ENCODE assay signal across 1 mouse cellular context in the genomic region with DNA sequence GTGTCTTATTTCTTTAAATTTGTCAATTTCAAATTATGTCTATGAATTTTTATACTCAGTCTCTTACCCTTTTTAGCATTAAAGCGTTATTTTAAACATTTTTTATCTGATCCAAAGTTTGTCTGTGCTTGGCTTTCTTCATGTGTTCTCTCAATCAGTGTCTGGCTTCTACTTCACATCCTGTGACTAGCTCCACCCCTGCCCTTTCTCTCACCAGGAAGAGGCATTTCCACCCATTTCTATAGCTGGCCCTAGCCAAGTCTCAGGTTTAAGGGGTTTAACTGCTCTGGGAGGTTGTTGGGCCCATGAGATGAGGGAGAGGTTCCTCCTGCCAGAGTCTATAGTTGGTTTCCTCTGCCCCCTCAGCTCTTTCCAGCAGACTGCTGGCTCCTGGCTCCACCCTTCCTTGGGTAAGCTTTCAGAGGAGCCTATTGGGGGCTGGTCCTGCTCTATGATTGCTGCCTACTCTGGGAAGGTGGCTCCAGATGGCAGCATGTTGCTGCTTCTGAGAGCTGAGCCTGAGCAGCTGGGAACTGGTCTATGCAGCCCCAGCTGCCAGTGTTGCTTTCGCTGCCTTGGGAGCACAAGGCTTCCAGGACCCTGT.
TF ChIP-seq lines count a peak whose summit lies in the region.

No protein-coding gene starts in this region.

TF ChIP-seq in MEL, 35 proteins besides CTCF, POLR2A, EP300 and RAD21:
- TF ChIP-seq MYC (IDR thresholded peaks at IDR 0.05; ENCODE audit: low read depth, low read length): no peak
- TF ChIP-seq E2F4 (IDR thresholded peaks at IDR 0.05; ENCODE audit: borderline replicate concordance, low read depth, low read length): no peak
- no peak for TF ChIP-seq POLR2AphosphoS5 (IDR thresholded peaks at IDR 0.05; ENCODE audit: borderline replicate concordance, low read depth, low read length)
- TF ChIP-seq USF1 (IDR thresholded peaks at IDR 0.05; ENCODE audit: low read depth, low read length): no peak
- no peak for TF ChIP-seq MAFK (IDR thresholded peaks at IDR 0.05; ENCODE audit: borderline replicate concordance, low read depth, low read length)
- TF ChIP-seq SIN3A (IDR thresholded peaks at IDR 0.05; ENCODE audit: low read length): no peak
- no peak for TF ChIP-seq HCFC1 (IDR thresholded peaks at IDR 0.05; ENCODE audit: low read depth, low read length)
- no peak for TF ChIP-seq MEF2A (IDR thresholded peaks at IDR 0.05; ENCODE audit: extremely low read depth, insufficient replicate concordance, low read depth, low read length, poor library complexity, severe bottlenecking)
- no peak for TF ChIP-seq ELF1 (IDR thresholded peaks at IDR 0.05; ENCODE audit: low read depth, low read length)
- TF ChIP-seq NRF1 (IDR thresholded peaks at IDR 0.05; ENCODE audit: insufficient read depth, low read depth, low read length, poor library complexity, severe bottlenecking): no peak
- no peak for TF ChIP-seq GABPA (IDR thresholded peaks at IDR 0.05; ENCODE audit: low read depth, low read length)
